Mouse (Mus musculus) stomach, postnatal 0 days (tissue): Measurements from ENCODE around the gene Ldlrad3. TPM values are rescaled to one million over a fixed set of nuclear protein-coding genes. Genes with fewer than 3 reads are reported as not detected.

Experiments
- ATAC-seq: fragments of 200-750 bp; cut with Nextera tagmentation; 2 replicates; pipeline ENCODE4 v1.8.0; 2017; ENCODE audit not compliant: low FRiP score, low TSS enrichment
- DNase-seq: peaks from one replicate; pipeline ENCODE4 v3.0.0-alpha.2; 2016; ENCODE audit warnings: low spot score
- H3K27ac ChIP-seq: fragments of 300-500 bp; sonication (generic); replicated peaks from 2 replicates; pipeline ENCODE4 v1.5.1; 2014; ENCODE audit warnings: mild to moderate bottlenecking, control low read depth
- H3K27me3 ChIP-seq: fragments of 300-500 bp; sonication (generic); 2 replicates; pipeline ENCODE4 v1.6.1; 2014; ENCODE audit warnings: low read length; ENCODE audit not compliant: control insufficient read depth, insufficient read depth
- H3K36me3 ChIP-seq: fragments of 300-500 bp; sonication (generic); 2 replicates; pipeline ENCODE4 v1.6.1; 2014; ENCODE audit warnings: low read length, mixed read lengths; ENCODE audit not compliant: control insufficient read depth, insufficient read depth
- H3K4me1 ChIP-seq: fragments of 300-500 bp; sonication (generic); replicated peaks from 2 replicates; pipeline ENCODE4 v1.6.1; 2014; ENCODE audit warnings: antibody characterized with exemption; ENCODE audit not compliant: control insufficient read depth, insufficient read depth
- H3K4me2 ChIP-seq: fragments of 300-500 bp; sonication (generic); replicated peaks from 2 replicates; pipeline ENCODE4 v1.6.1; 2014; ENCODE audit warnings: low read depth, mild to moderate bottlenecking, control low read depth, moderate library complexity
- H3K4me3 ChIP-seq: fragments of 300-500 bp; sonication (generic); 2 replicates; pipeline ENCODE4 v1.5.1; 2014; ENCODE audit warnings: low read depth, low read length, control low read depth
- H3K9ac ChIP-seq: fragments of 300-500 bp; sonication (generic); 2 replicates; pipeline ENCODE4 v1.6.1; 2014; ENCODE audit warnings: mild to moderate bottlenecking, low read length, control low read depth, mixed read lengths
- H3K9me3 ChIP-seq: fragments of 300-500 bp; sonication (generic); 2 replicates; pipeline ENCODE4 v1.6.1; 2016; ENCODE audit warnings: low read length; ENCODE audit not compliant: control insufficient read depth
- CTCF ChIP-seq: IDR thresholded peaks from 2 replicates; pipeline ENCODE4 v1.5.1; 2016; ENCODE audit warnings: antibody characterized with exemption, low read depth, mild to moderate bottlenecking, moderate library complexity
- EP300 ChIP-seq: optimal IDR thresholded peaks from 2 replicates; pipeline ENCODE3; 2016; ENCODE audit warnings: antibody characterized with exemption
- WGBS: fragments of 180-500 bp; shearing (Covaris S2); extraction: QIAGEN DNeasy Blood & Tissue Kit; methylation state at CpG from one replicate; pipeline ENCODE4 v1.1.7; 2014; 5-methylcytosine and 5-hydroxymethylcytosine counted together
- polyA plus RNA-seq: library from polyadenylated mRNA; unstranded; fragments of >200 nt; fragmentation: Nextera tagmentation; extraction: Ambion mirVana; gene quantifications from 2 replicates; pipeline ENCODE4 v1.2.1, GENCODE M21; 2015

The Ldlrad3 gene
- polyA plus RNA-seq, 1 experiment from 2014 or later: 20.5 TPM

- TF ChIP-seq EP300 (no peak), CTCF (no peak)
- Histone ChIP-seq H3K4me3 (no peak overlapping the region), H3K36me3 (no peaks in the 10 kb centered on the region), H3K9ac (no peak overlapping the region), H3K27me3 (no peaks in the 10 kb centered on the region), H3K9me3 (no peaks in the 10 kb centered on the region), H3K27ac (no peak overlapping the region), H3K4me2 (no peak overlapping the region), H3K4me1 (peaks cover 7% of the 10 kb centered on the region)
- ATAC-seq (peak; percentile 57; the same call in 1 of the 2 replicates), DNase-seq (no peak)
- WGBS: 59% methylated on average over 4 of the region's 4 CpGs
Observed at GRCm38 (mm10) chr2:102153516-102153915, 32.7 kb downstream of the Ldlrad3 start.

DNA sequence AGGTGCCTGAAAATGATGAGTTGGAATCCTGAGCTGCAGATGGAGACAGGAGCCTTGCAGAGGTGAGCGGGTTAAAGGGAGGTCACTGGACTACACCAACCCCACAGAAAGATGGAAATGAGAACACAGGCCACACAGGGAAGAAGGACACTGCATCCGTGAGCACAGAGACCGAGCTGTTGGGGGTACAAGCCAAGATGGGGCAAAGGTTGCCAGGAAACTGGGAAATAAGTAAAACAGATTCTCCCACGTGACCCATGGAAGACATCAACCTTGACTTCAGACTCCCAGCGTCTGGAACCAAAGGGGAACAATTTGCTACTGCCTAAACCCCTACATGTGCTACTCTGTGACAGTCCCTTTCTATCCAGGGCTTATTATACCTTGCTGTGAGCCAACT, 33.3 kb downstream of the Ldlrad3 start:
- H3K27ac ChIP-seq: no peak overlapping the region
- peaks cover 7% of the 10 kb centered on the region for H3K4me1 ChIP-seq
- no peak overlapping the region for H3K4me3 ChIP-seq
- H3K9me3 ChIP-seq: no peaks in the 10 kb centered on the region
- DNase-seq (no peak), ATAC-seq (no peak)
- 84% methylated on average over 5 of the region's 5 CpGs for WGBS
- no peaks in the 10 kb centered on the region for H3K27me3 ChIP-seq
- H3K4me2 ChIP-seq: no peak overlapping the region
- no peak for TF ChIP-seq CTCF
- TF ChIP-seq EP300: no peak
- H3K9ac ChIP-seq: no peak overlapping the region
- H3K36me3 ChIP-seq: no peaks in the 10 kb centered on the region

- H3K4me2 ChIP-seq: no peak overlapping the region
- no peak for DNase-seq
- no peak for ATAC-seq
Observed at GRCm38 (mm10) chr2:102149058-102149457, 37.1 kb downstream of the Ldlrad3 start.

GRCm38 (mm10) chr2:102148093-102148492, 38.1 kb downstream of the Ldlrad3 start:
- 76% methylated on average over 6 of the region's 6 CpGs for WGBS
- DNase-seq (no peak), ATAC-seq (no peak)
- H3K9ac ChIP-seq: no peak overlapping the region
- no peaks in the 10 kb centered on the region for H3K36me3 ChIP-seq
- H3K4me2 ChIP-seq: no peak overlapping the region
- H3K9me3 ChIP-seq: no peaks in the 10 kb centered on the region
- H3K27me3 ChIP-seq: no peaks in the 10 kb centered on the region
- H3K4me1 ChIP-seq: no peaks in the 10 kb centered on the region; the same call in 1 of the 2 replicates
- TF ChIP-seq CTCF: no peak
- TF ChIP-seq EP300: no peak
- no peak overlapping the region for H3K27ac ChIP-seq
- H3K4me3 ChIP-seq: no peak overlapping the region

More at GRCm38 (mm10) chr2:102149058-102149457, 37.1 kb downstream of the Ldlrad3 start:
- Histone ChIP-seq H3K27ac (no peak overlapping the region), H3K9ac (no peak overlapping the region), H3K4me1 (no peaks in the 10 kb centered on the region; the same call in 1 of the 2 replicates), H3K36me3 (no peaks in the 10 kb centered on the region), H3K27me3 (no peaks in the 10 kb centered on the region), H3K9me3 (no peaks in the 10 kb centered on the region), H3K4me3 (no peak overlapping the region)
- WGBS: 90% methylated on average over 2 of the region's 2 CpGs
- TF ChIP-seq CTCF (no peak), EP300 (no peak)

- Histone ChIP-seq H3K4me2 (no peak overlapping the region), H3K36me3 (no peaks in the 10 kb centered on the region), H3K9ac (no peak overlapping the region), H3K27me3 (no peaks in the 10 kb centered on the region), H3K27ac (no peak overlapping the region), H3K4me3 (no peak overlapping the region), H3K4me1 (peaks cover under 1% of the 10 kb centered on the region), H3K9me3 (no peaks in the 10 kb centered on the region)
- TF ChIP-seq EP300 (no peak), CTCF (no peak)
- DNase-seq: no peak
- 86% methylated on average over 4 of the region's 4 CpGs for WGBS
- ATAC-seq: no peak
Observed at GRCm38 (mm10) chr2:102147561-102147960, 38.6 kb downstream of the Ldlrad3 start.

GRCm38 (mm10) chr2:102146386-102146785, 39.8 kb downstream of the Ldlrad3 start:
- Histone ChIP-seq H3K4me1 (peaks cover 3% of the 10 kb centered on the region), H3K27ac (no peak overlapping the region; the same call in 1 of the 2 replicates), H3K4me3 (no peak overlapping the region), H3K27me3 (no peaks in the 10 kb centered on the region), H3K9ac (no peak overlapping the region), H3K9me3 (no peaks in the 10 kb centered on the region), H3K4me2 (no peak overlapping the region), H3K36me3 (no peaks in the 10 kb centered on the region)
- 66% methylated on average over 8 of the region's 8 CpGs for WGBS
- DNase-seq: no peak
- ATAC-seq: no peak
- TF ChIP-seq EP300 (no peak), CTCF (no peak)
